Mouse (Mus musculus): Measurements from ENCODE around the gene Gm17455. TPM values are rescaled to one million over a fixed set of nuclear protein-coding genes. Genes with fewer than 3 reads are reported as not detected.

Gene Gm17455
- polyA plus RNA-seq, 1 experiment from 2014 or later = 0.59 TPM

DNA sequence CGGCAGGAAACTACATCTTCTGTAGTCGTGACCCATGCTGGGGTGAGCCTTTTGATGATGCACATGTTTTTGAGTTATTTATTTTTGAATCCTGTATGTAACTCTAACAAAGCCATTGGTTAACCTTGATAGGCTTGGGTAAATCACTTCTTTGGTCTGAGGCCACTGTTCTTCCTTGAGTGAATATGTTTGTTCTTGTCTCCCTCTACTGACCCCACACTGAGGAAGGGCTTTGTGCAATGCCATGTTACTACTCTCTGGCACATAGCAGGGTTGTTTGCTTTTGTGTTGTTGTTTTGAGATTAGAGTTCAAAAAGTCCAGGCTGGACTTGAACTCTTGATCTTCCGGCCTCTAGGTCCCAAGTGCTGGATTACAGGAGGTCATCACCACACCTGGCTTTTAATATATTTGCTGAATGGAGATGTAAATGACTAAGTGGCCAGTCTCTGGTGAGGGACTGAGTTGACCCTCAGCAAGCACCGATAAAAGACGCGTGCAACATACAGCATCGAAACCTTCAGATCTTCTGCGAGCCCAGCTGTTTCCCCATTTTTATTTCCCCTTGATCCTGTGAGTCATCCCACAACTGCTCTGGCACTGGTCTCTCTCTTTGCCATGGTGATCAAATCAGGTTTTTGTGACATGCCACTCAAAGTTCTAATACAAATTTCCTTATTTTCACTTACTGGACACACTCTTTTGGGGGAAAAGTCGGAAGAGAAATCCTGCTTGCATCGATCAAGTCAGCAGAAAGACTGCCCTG is 1.3 kb upstream of the Gm17455 start:
- no peak overlapping the region for H3K4me3 ChIP-seq
- no peaks in the 10 kb centered on the region for H3K9me3 ChIP-seq
- H3K27ac ChIP-seq = no peak overlapping the region
- H3K4me1 ChIP-seq = no peaks in the 10 kb centered on the region
- ATAC-seq (ENCODE audit: insufficient number of reproducible peaks, insufficient read depth, low FRiP score, low TSS enrichment) = no peak
- H3K4me2 ChIP-seq (replicated peaks) = no peak overlapping the region
- no peak overlapping the region for H3K9ac ChIP-seq
- WGBS = 81% methylated on average over 10 of the region's 10 CpGs
- no peaks in the 10 kb centered on the region for H3K36me3 ChIP-seq
- H3K27me3 ChIP-seq = no peaks in the 10 kb centered on the region

- ATAC-seq (ENCODE audit: insufficient number of reproducible peaks, insufficient read depth, low FRiP score, low TSS enrichment) = no peak
- Histone ChIP-seq H3K4me1 (no peaks in the 10 kb centered on the region), H3K9ac (no peak overlapping the region), H3K27me3 (no peaks in the 10 kb centered on the region), H3K4me2 (replicated peaks) (no peak overlapping the region), H3K9me3 (no peaks in the 10 kb centered on the region), H3K27ac (no peak overlapping the region), H3K4me3 (no peak overlapping the region), H3K36me3 (no peaks in the 10 kb centered on the region)
- WGBS = 78% methylated on average over 11 of the region's 11 CpGs
Observed at GRCm38 (mm10) chr10:60400507-60401295, 1.2 kb downstream of the Gm17455 start.

GRCm38 (mm10) chr10:60405460-60406177 is 6.1 kb downstream of the Gm17455 start:
- no peaks in the 10 kb centered on the region for H3K9me3 ChIP-seq
- no peak for ATAC-seq (ENCODE audit: insufficient number of reproducible peaks, insufficient read depth, low FRiP score, low TSS enrichment)
- no peaks in the 10 kb centered on the region for H3K4me1 ChIP-seq
- no peak overlapping the region for H3K9ac ChIP-seq
- H3K27me3 ChIP-seq = no peaks in the 10 kb centered on the region
- no peak overlapping the region for H3K27ac ChIP-seq
- 41% methylated on average over 7 of the region's 7 CpGs for WGBS
- H3K4me2 ChIP-seq (replicated peaks) = no peak overlapping the region
- H3K4me3 ChIP-seq = no peak overlapping the region
- no peaks in the 10 kb centered on the region for H3K36me3 ChIP-seq

DNA sequence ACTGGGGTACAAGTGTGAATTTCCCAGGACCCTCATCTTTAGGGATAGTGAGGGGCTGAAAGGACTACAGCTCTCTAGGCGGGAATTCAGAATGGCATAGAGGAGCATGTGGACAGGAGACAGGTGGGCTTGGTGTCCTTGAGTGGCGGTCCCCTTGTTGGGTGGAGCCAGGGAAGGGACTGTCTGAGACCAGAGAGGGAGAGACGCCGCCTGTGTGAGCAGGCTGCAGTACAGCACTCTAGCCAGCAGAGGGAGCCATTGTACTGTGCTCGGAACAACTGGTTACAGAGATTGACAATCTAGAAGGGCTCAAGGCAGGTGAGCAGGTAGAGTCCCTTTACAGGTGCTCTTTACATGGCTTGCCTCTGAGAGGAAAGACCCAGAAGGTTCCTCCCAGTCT is 8.3 kb downstream of the Gm17455 start:
- ATAC-seq (ENCODE audit: insufficient number of reproducible peaks, insufficient read depth, low FRiP score, low TSS enrichment) = no peak
- Histone ChIP-seq H3K27me3 (no peaks in the 10 kb centered on the region), H3K4me2 (replicated peaks) (no peak overlapping the region), H3K4me1 (0 out of 2 replicates have a peak, but pooled peaks cover 2% of the 10 kb centered on the region), H3K27ac (no peak overlapping the region), H3K36me3 (no peaks in the 10 kb centered on the region), H3K9me3 (no peaks in the 10 kb centered on the region), H3K9ac (no peak overlapping the region), H3K4me3 (no peak overlapping the region)
- 4% methylated on average over 5 of the region's 5 CpGs for WGBS

DNA sequence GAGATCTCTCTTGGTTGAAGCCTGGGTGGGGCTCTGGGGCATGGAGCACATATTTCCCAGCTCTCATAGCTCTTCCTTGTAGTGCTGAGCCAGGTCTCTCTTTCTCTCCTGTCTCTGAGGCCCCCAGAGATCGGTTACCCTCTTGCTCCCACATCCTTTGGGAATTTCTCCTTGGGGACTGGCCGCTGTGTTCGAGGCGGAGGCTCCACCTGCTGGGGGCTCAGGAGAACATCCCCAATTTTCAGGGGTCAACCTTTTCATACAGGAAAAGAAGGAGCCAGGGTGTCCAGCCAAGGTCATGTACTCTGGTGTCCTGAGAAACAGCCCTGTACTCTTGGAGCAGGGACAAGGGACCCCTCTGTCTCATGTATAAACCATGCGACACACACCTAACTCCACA is 12.3 kb downstream of the Gm17455 start:
- 0 out of 2 replicates have a peak, but pooled peaks cover 2% of the 10 kb centered on the region for H3K27me3 ChIP-seq
- 0 out of 2 replicates have a peak, but pooled peaks cover 2% of the 10 kb centered on the region for H3K4me1 ChIP-seq
- ATAC-seq (ENCODE audit: insufficient number of reproducible peaks, insufficient read depth, low FRiP score, low TSS enrichment) = no peak
- H3K4me2 ChIP-seq (replicated peaks) = no peak overlapping the region
- H3K9me3 ChIP-seq = no peaks in the 10 kb centered on the region
- H3K4me3 ChIP-seq = no peak overlapping the region
- no peaks in the 10 kb centered on the region for H3K36me3 ChIP-seq
- H3K27ac ChIP-seq = no peak overlapping the region
- WGBS = 27% methylated on average over 5 of the region's 5 CpGs
- H3K9ac ChIP-seq = no peak overlapping the region

GRCm38 (mm10) chr10:60413756-60414155 is 14.2 kb downstream of the Gm17455 start:
- H3K27ac ChIP-seq = no peak overlapping the region
- 0 out of 2 replicates have a peak, but pooled peaks cover 2% of the 10 kb centered on the region for H3K27me3 ChIP-seq
- ATAC-seq (ENCODE audit: insufficient number of reproducible peaks, insufficient read depth, low FRiP score, low TSS enrichment) = no peak
- H3K36me3 ChIP-seq = no peaks in the 10 kb centered on the region
- no peak overlapping the region for H3K9ac ChIP-seq
- H3K4me1 ChIP-seq = 0 out of 2 replicates have a peak, but pooled peaks cover 2% of the 10 kb centered on the region
- H3K4me3 ChIP-seq = no peak overlapping the region
- H3K9me3 ChIP-seq = no peaks in the 10 kb centered on the region
- no peak overlapping the region for H3K4me2 ChIP-seq (replicated peaks)
- WGBS = 80% methylated on average over 2 of the region's 2 CpGs

DNA sequence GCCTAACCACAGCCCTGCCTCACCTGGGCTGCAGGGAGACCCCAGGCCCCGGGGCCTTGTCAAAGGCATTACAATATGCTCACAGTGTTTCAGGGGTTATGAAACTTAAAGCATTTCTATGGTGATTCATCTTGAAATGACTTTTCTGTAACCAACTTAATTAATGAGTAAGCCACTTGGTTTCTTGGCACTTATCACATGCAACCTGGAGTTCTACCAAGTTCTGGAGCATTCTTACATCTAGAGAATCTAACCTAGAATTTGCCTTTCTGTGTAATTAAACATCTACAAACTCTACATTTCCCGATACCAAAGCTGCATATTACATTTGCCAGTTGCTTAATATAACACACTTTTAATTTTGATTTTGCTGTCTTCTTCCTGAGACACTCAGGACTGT is 17.5 kb downstream of the Gm17455 start:
- H3K27ac ChIP-seq = no peak overlapping the region
- H3K9me3 ChIP-seq = no peaks in the 10 kb centered on the region
- no peak for ATAC-seq (ENCODE audit: insufficient number of reproducible peaks, insufficient read depth, low FRiP score, low TSS enrichment)
- 0 out of 2 replicates have a peak, but pooled peaks cover 2% of the 10 kb centered on the region for H3K27me3 ChIP-seq
- H3K9ac ChIP-seq = no peak overlapping the region
- H3K36me3 ChIP-seq = no peaks in the 10 kb centered on the region
- H3K4me1 ChIP-seq = 0 out of 2 replicates have a peak, but pooled peaks cover 2% of the 10 kb centered on the region
- no peak overlapping the region for H3K4me2 ChIP-seq (replicated peaks)
- WGBS = 84% methylated on average over 2 of the region's 2 CpGs
- H3K4me3 ChIP-seq = no peak overlapping the region

DNA sequence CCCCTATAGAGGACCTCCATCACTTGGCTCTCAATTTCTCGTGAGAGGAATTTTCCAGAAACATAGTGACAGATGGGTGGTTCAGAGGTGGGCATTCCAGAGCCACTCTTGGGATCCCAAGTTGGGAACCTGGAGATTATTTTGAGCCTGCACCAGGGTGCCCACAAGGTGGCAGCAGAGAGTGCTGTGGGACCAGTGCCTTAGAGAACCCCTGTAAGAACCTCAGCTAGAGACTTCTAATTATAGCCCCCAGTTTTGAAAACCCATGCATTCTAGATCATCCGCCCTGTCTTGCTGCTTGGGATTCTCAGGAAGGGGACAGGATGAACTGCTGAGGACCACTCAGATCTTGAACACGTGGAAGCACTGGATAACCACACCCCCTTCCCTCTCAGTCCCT is 18.6 kb downstream of the Gm17455 start:
- Histone ChIP-seq H3K4me1 (no peaks in the 10 kb centered on the region), H3K36me3 (no peaks in the 10 kb centered on the region), H3K4me2 (replicated peaks) (no peak overlapping the region), H3K4me3 (no peak overlapping the region), H3K27ac (no peak overlapping the region), H3K9ac (no peak overlapping the region), H3K9me3 (no peaks in the 10 kb centered on the region), H3K27me3 (0 out of 2 replicates have a peak, but pooled peaks cover 2% of the 10 kb centered on the region)
- no peak for ATAC-seq (ENCODE audit: insufficient number of reproducible peaks, insufficient read depth, low FRiP score, low TSS enrichment)
- 20% methylated on average over 3 of the region's 3 CpGs for WGBS

GRCm38 (mm10) chr10:60419624-60420023 is 20.1 kb downstream of the Gm17455 start:
- Histone ChIP-seq H3K4me3 (no peak overlapping the region), H3K4me2 (replicated peaks) (no peak overlapping the region), H3K27ac (no peak overlapping the region), H3K27me3 (0 out of 2 replicates have a peak, but pooled peaks cover 2% of the 10 kb centered on the region), H3K9me3 (no peaks in the 10 kb centered on the region), H3K36me3 (no peaks in the 10 kb centered on the region), H3K9ac (no peak overlapping the region), H3K4me1 (no peaks in the 10 kb centered on the region)
- ATAC-seq (ENCODE audit: insufficient number of reproducible peaks, insufficient read depth, low FRiP score, low TSS enrichment) = no peak
- 31% methylated on average over 4 of the region's 4 CpGs for WGBS

- no peaks in the 10 kb centered on the region for H3K27me3 ChIP-seq
- H3K27ac ChIP-seq = no peak overlapping the region
- no peaks in the 10 kb centered on the region for H3K4me1 ChIP-seq
- H3K9me3 ChIP-seq = peaks cover 4% of the 10 kb centered on the region; the same call in 1 of the 2 replicates
- no peak overlapping the region for H3K4me3 ChIP-seq
- H3K4me2 ChIP-seq (replicated peaks) = no peak overlapping the region
- WGBS = 72% methylated on average over 7 of the region's 7 CpGs
- no peak overlapping the region for H3K9ac ChIP-seq
- no peak for ATAC-seq (ENCODE audit: insufficient number of reproducible peaks, insufficient read depth, low FRiP score, low TSS enrichment)
- no peaks in the 10 kb centered on the region for H3K36me3 ChIP-seq
Observed at GRCm38 (mm10) chr10:60422756-60423155, 23.2 kb downstream of the Gm17455 start.

GRCm38 (mm10) chr10:60430001-60430400 is 30.5 kb downstream of the Gm17455 start:
- no peak overlapping the region for H3K27ac ChIP-seq
- H3K4me2 ChIP-seq (replicated peaks) = no peak overlapping the region
- WGBS = 73% methylated on average over 10 of the region's 10 CpGs
- no peak overlapping the region for H3K9ac ChIP-seq
- no peaks in the 10 kb centered on the region for H3K4me1 ChIP-seq
- peaks cover 4% of the 10 kb centered on the region; the same call in 1 of the 2 replicates for H3K9me3 ChIP-seq
- no peak for ATAC-seq (ENCODE audit: insufficient number of reproducible peaks, insufficient read depth, low FRiP score, low TSS enrichment)
- no peaks in the 10 kb centered on the region for H3K36me3 ChIP-seq
- no peak overlapping the region for H3K4me3 ChIP-seq
- H3K27me3 ChIP-seq = no peaks in the 10 kb centered on the region; the same call in 1 of the 2 replicates

Measured in embryonic facial prominence, embryonic 12.5 days (tissue).